Mouse (Mus musculus) adrenal gland, postnatal 14 days (tissue): ENCODE measurements around the gene Cox6b1. TPM values are rescaled to one million over a fixed set of nuclear protein-coding genes. Genes with fewer than 3 reads are reported as not detected.

Source experiments
- DNase-seq: peaks from one replicate; pipeline ENCODE4 v3.0.0; 2021; ENCODE audit warnings: mixed read lengths
- microRNA-seq, 2 experiments: library from miRNA; unstranded; fragments of <30 nt; microRNA quantifications; one replicate each; pipeline ENCODE4 v1.2.0; 2021
- total RNA-seq: library from RNA; stranded (reverse); gene quantifications from 2 replicates; pipeline ENCODE4 v1.2.3, GENCODE M21; 2021

The Cox6b1 gene
- total RNA-seq, 1 experiment from 2014 or later, result 3,197 TPM

- no peak for DNase-seq
Observed at GRCm38 (mm10) chr7:30586455-30587020, 39.4 kb downstream of the Cox6b1 start.

GRCm38 (mm10) chr7:30585170-30585569, 40.8 kb downstream of the Cox6b1 start:
- DNase-seq, result no peak

- peak; percentile 64 for DNase-seq
Observed at GRCm38 (mm10) chr7:30584339-30584738, 41.6 kb downstream of the Cox6b1 start.

GRCm38 (mm10) chr7:30581547-30581946, 44.4 kb downstream of the Cox6b1 start:
- no peak for DNase-seq

- no peak for DNase-seq
Observed at GRCm38 (mm10) chr7:30579950-30580349, 46.0 kb downstream of the Cox6b1 start.

- DNase-seq, result peak; percentile 77
Observed at GRCm38 (mm10) chr7:30572969-30573368, 53.0 kb downstream of the Cox6b1 start.

- DNase-seq, result peak; percentile 8
Observed at GRCm38 (mm10) chr7:30572389-30572788, 53.6 kb downstream of the Cox6b1 start.

- DNase-seq, result peak; percentile 16
Observed at GRCm38 (mm10) chr7:30567555-30567954, 58.4 kb downstream of the Cox6b1 start.

Small RNA genes lying within 50 kb of the gene (microRNA-seq; reads per million reads assigned to microRNA genes)
- gene Mir3569, result 0 to 0.43 reads per million in 2 experiments

Other genes starting within 250 kb of the Cox6b1 start
- gene Tyrobp, start 212.4 kb downstream of the Cox6b1 start, total RNA-seq, result 19.9 and 30.9 TPM in 2 replicates
- 7.1 TPM in 1 of 2 replicates, not detected in the other for gene Hcst, start 206.3 kb downstream of the Cox6b1 start, total RNA-seq
- gene Nfkbid, start 204.4 kb downstream of the Cox6b1 start, total RNA-seq, result 2.8 and 3.9 TPM in 2 replicates
- gene Aplp1, start 180.6 kb downstream of the Cox6b1 start, total RNA-seq, result 21.3 and 28.3 TPM in 2 replicates
- not detected in 2 replicates for gene Kirrel2, start 168.5 kb downstream of the Cox6b1 start, total RNA-seq
- gene Nphs1, start 167.8 kb downstream of the Cox6b1 start, total RNA-seq, result 0.11 TPM in 1 of 2 replicates, not detected in the other
- gene Prodh2, start 132.5 kb downstream of the Cox6b1 start, total RNA-seq, result 2.6 and 33.4 TPM in 2 replicates
- 8.3 and 8.9 TPM in 2 replicates for gene Arhgap33, start 91.1 kb downstream of the Cox6b1 start, total RNA-seq
- gene Hspb6, start 74.0 kb downstream of the Cox6b1 start, total RNA-seq, result 24.2 and 29.4 TPM in 2 replicates
- 7.6 and 9.2 TPM in 2 replicates for gene Proser3, start 73.9 kb downstream of the Cox6b1 start, total RNA-seq
- gene Lin37, start 66.3 kb downstream of the Cox6b1 start, total RNA-seq, result 41.6 and 46.3 TPM in 2 replicates
- 60.3 and 66.8 TPM in 2 replicates for gene U2af1l4, start 62.9 kb downstream of the Cox6b1 start, total RNA-seq
- gene Gm49396, start 62.8 kb downstream of the Cox6b1 start, total RNA-seq, result 3.8 and 4.6 TPM in 2 replicates
- 117 and 125 TPM in 2 replicates for gene Psenen, start 62.5 kb downstream of the Cox6b1 start, total RNA-seq
- gene Igflr1, start 60.7 kb downstream of the Cox6b1 start, total RNA-seq, result 5.1 and 7.8 TPM in 2 replicates
- 45.7 and 54.0 TPM in 2 replicates for gene Kmt2b, start 37.4 kb downstream of the Cox6b1 start, total RNA-seq
- 0.85 and 1.1 TPM in 2 replicates for gene Zbtb32, start 27.2 kb downstream of the Cox6b1 start, total RNA-seq
- 0.22 and 0.45 TPM in 2 replicates for gene Upk1a, start 13.3 kb downstream of the Cox6b1 start, total RNA-seq
- not detected in 2 replicates for gene Etv2, start 9.7 kb upstream of the Cox6b1 start, total RNA-seq
- 78.2 and 81.2 TPM in 2 replicates for gene Rbm42, start 24.2 kb upstream of the Cox6b1 start, total RNA-seq
- 10.4 and 11.9 TPM in 2 replicates for gene Haus5, start 38.8 kb upstream of the Cox6b1 start, total RNA-seq
- gene Pmis2, start 45.5 kb upstream of the Cox6b1 start, total RNA-seq, result not detected in 2 replicates
- 1.4 and 3.4 TPM in 2 replicates for gene 2200002J24Rik, start 72.8 kb upstream of the Cox6b1 start, total RNA-seq
- 3.0 TPM in 2 replicates for gene Atp4a, start 86.1 kb upstream of the Cox6b1 start, total RNA-seq
- gene Tmem147, start 103.4 kb upstream of the Cox6b1 start, total RNA-seq, result 215 and 242 TPM in 2 replicates
- gene Gapdhs, start 117.5 kb upstream of the Cox6b1 start, total RNA-seq, result not detected in 2 replicates
- 76.3 and 82.7 TPM in 2 replicates for gene Sbsn, start 125.3 kb upstream of the Cox6b1 start, total RNA-seq
- gene Dmkn, start 137.6 kb upstream of the Cox6b1 start, total RNA-seq, result 2.2 and 3.5 TPM in 2 replicates
- 1.3 and 2.1 TPM in 2 replicates for gene Krtdap, start 161.7 kb upstream of the Cox6b1 start, total RNA-seq
- gene Ffar2, start 197.6 kb upstream of the Cox6b1 start, total RNA-seq, result 1.1 TPM in 2 replicates
- 0.26 and 0.38 TPM in 2 replicates for gene Ffar3, start 230.0 kb upstream of the Cox6b1 start, total RNA-seq
- gene Ffar1, start 235.4 kb upstream of the Cox6b1 start, total RNA-seq, result 0.41 TPM in 1 of 2 replicates, not detected in the other